Mouse (Mus musculus): Measurements from ENCODE around the gene Kcnk5.

Kcnk5 gene

DNA sequence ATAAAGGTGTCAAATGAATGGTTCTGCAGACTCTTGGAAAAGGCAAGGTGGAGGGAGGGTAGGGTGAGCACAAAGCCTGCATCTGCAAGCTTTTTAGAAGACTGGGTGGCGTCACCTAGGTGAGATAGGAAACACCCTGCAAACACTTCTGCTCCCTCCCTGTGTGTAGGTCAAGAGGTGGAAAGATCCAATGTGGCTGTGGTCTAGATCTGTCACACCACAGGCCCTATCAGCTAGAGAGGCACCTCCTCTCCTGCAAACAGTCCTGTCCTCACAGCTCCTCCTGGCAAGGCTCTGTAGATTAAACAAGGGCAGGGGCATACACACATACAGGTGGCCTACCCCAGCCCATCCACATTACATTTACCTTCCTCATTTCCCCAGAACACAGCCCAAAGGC, 13.1 kb downstream of the Kcnk5 start:
- DNase-seq (ENCODE audit: low read depth, low spot score), result no peak

GRCm38 (mm10) chr14:20168054-20168453, 13.6 kb downstream of the Kcnk5 start:
- DNase-seq (ENCODE audit: low read depth, low spot score), result no peak

GRCm38 (mm10) chr14:20165413-20165812, 16.2 kb downstream of the Kcnk5 start:
- no peak for DNase-seq (ENCODE audit: low read depth, low spot score)

DNA sequence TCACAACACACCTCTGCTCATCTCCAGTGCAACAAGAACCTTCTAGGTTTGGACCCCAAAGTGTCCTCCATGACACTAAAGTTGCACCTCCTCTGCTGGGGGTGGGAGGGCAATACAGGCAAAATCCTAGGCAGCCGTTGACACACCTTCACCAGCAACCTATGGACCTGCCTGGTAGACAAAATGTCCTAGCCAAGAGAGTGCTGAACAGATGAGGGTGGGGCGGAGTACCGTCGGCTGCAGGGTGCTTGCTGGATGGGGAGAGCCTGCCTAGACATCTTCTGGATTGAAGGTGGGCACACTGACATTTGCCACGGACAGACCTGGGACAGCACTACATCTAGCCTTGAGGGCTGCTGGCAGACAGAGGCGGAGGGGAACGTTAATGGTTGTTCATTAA, 17.2 kb downstream of the Kcnk5 start:
- DNase-seq (ENCODE audit: low read depth, low spot score), result no peak

GRCm38 (mm10) chr14:20162686-20163085, 18.9 kb downstream of the Kcnk5 start:
- DNase-seq (ENCODE audit: low read depth, low spot score), result no peak

DNA sequence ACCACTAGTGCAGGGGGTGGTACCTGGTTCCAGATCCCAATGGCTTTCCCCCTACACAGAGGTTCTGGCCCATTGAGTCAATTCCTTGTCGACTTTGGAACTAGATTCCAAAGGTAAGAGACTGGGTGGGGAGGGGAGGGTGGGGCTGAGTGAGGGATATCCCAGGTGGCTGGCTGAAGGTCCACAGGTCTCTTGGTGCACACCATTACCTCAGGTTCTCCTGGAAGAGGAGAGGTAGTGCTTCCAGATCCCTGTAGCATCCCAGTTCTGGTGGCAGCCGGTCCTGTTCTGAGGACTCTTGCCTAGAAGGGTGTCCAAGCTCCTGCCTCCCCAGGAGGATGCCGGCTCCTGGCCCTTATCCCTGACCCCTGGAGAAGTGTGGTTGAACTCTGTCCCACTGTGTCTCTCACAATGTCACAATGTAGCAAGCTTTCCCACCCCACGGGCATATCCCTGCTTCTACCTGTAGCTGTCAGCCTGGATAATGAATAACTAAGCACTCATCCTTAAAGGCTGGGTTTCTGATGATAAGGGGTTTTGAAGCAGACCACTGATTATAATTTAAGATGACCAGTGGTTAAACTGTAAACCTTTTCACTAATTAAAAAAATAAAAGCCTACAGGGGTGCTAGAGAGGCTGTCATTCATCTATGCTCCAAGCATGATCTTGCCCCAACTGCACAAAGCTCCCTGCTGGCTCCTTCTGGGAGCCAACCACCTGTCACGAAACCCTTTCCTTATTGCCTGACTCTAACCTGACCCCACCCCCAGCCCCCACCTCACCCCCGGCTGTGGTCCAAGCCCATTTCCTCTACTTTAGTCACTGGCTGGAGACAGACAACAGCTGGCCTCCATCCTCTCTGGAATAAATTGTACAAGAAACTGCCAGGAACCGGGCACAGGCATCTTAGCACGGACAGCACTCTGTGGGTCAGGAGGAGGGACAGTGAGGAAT, 22.6 kb downstream of the Kcnk5 start:
- no peak for DNase-seq (ENCODE audit: low read depth, low spot score)

DNA sequence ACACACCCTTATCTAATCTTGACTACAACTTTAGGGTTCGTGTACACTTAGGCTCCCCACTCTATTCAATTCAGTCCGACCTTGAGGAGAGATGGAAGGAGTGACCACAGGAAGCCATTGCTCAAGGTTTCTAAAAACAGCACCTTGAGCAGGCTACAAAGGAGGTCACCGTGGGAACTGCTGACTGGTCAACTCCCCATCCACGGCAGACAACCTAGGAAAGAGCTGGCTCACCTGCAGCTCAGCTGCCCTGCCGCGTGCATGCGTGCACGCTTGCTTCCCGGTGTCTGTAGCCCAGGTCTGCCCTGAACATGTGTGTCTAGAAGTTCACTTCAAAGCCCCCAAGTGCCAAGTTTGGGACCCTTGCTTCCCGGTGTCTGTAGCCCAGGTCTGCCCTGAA, 24.0 kb downstream of the Kcnk5 start:
- DNase-seq (ENCODE audit: low read depth, low spot score), result no peak

- DNase-seq (ENCODE audit: low read depth, low spot score), result no peak
Measured at GRCm38 (mm10) chr14:20155718-20156117, 25.9 kb downstream of the Kcnk5 start.

- DNase-seq (ENCODE audit: low read depth, low spot score), result peak; percentile 35
Measured at GRCm38 (mm10) chr14:20154937-20155336, 26.7 kb downstream of the Kcnk5 start.

GRCm38 (mm10) chr14:20154245-20154644, 27.4 kb downstream of the Kcnk5 start:
- DNase-seq (ENCODE audit: low read depth, low spot score), result no peak

DNA sequence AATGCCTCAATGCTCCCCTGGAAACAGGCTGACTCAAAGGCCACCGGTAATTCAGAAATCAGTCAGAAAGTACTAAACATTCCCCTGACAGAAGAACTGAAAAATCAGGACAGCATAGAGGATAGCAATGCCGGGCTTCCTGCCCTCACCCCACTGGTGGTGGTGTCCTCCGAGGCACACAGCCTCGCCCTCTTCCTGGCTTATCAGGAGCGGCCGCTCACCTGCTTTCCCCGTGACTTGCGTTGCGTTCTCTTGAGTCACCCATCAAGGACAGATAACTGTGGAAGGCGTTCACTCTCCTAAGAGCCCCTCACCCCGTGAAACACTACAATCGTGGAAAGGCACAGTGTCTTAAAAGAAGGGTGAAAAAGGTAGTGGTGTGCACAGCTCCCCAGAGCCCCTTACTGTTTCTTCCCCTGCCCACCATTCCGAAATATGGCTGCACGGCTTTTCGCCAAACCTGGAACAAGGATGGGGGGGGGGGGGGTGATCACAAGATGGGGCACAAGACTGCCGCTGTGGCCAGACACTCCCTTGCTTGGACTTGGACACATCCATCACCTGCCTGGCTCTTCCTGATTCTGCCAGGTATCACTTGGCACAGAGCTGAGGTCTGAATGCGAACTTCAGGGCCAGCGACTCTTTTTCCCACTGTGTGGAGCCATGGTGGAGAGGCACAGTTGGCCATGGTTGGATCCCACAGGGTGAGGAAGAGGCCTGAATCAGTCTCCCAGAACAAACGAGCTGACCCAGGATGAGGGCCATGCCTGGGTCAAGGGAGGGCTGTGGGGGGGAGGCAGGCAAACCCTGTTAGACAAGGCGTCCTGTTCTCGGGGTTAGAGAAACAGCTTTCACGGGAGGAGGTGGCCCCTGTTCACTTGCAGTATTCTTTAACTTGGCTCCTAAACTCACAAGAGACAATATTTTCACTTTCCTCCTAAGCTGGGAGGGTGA, 32.2 kb downstream of the Kcnk5 start:
- no peak for DNase-seq (ENCODE audit: low read depth, low spot score)

GRCm38 (mm10) chr14:20148514-20148913, 33.1 kb downstream of the Kcnk5 start:
- DNase-seq (ENCODE audit: low read depth, low spot score), result no peak

- no peak for DNase-seq (ENCODE audit: low read depth, low spot score)
Measured at GRCm38 (mm10) chr14:20147854-20148253, 33.8 kb downstream of the Kcnk5 start.

DNA sequence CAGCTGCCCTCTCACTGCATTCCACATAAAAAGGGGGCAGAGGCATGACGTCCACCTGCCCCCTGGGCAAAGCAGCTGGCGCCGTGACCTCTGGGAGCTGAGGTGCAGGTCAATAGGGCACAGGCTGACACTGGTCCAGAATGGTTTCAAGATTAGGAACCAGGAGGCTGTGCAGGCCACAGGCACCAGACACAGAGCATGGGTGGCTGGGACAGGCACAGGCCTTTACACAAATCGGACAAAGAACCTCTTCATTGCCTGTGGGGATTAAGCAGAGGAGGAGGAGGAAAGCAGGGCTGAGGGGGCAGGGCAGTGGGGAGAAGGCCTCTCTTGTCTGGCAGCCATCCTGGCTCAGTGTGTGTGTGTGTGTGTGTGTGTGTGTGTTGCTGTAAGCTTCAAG, 37.5 kb downstream of the Kcnk5 start:
- peak; percentile 82 for DNase-seq (ENCODE audit: low read depth, low spot score)

GRCm38 (mm10) chr14:20138484-20139355, 42.9 kb downstream of the Kcnk5 start, which contains the start of gene Saysd1:
Gene Saysd1, minus strand, starts transcription at chr14:20138534.
- DNase-seq (ENCODE audit: low read depth, low spot score), result no peak

GRCm38 (mm10) chr14:20134965-20135671, 46.5 kb downstream of the Kcnk5 start:
- no peak for DNase-seq (ENCODE audit: low read depth, low spot score)

DNA sequence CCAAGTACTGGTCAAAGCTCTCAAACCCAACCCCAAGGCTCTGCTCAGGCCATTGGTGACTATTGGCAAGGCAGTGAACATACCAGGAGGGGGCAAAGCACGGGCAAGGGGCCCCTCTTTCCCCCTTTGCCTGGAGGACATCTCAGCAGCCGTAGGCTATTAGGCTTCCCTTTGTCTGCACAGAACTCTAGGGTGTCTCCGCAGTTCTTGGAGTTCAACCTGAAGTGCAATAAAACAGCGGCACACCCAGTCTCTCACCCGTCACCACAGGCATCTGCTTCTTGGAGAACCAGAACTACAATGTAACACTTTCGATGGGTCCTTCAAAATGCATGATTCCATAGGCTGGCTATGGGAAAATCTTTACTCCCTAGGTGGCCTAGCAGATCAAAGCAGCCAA, 53.4 kb downstream of the Kcnk5 start:
- DNase-seq (ENCODE audit: low read depth, low spot score), result no peak

GRCm38 (mm10) chr14:20127406-20128087, 54.1 kb downstream of the Kcnk5 start:
- no peak for DNase-seq (ENCODE audit: low read depth, low spot score)

DNA sequence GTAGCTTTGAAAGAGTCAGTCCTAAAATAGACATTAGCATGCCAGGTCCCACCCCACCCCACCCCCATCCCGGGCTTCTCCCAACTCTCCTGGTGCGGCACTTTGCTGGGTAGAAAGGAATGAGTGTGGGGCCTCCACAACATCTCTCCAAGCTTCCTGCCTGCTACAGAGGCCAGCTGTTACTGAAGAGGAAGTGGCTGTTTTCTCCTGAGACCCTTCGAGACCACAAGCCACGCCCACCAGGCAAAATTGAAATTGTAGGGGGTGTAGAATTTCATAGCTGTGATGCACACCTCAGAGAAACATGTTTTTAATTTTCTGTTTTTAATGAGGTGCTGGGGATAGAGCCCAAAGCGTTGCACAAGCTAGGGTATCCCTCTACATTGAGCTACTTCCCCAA, 60.7 kb downstream of the Kcnk5 start:
- DNase-seq (ENCODE audit: low read depth, low spot score), result no peak

- DNase-seq (ENCODE audit: low read depth, low spot score), result peak; percentile 35
Measured at GRCm38 (mm10) chr14:20120012-20120411, 61.6 kb downstream of the Kcnk5 start.
